Mouse (Mus musculus) G1E (cell line): Measurements from ENCODE around the gene Cd300e. TPM values are rescaled to one million over a fixed set of nuclear protein-coding genes. Genes with fewer than 3 reads are reported as not detected.

Experiments used
- ATAC-seq: 2 replicates; pipeline ENCODE4 v1.8.0; 2016; ENCODE audit warnings: mild to moderate bottlenecking; ENCODE audit not compliant: insufficient number of reproducible peaks, poor library complexity, low FRiP score, severe bottlenecking; ENCODE audit errors: extremely low read depth
- DNase-seq: peaks from one replicate; pipeline ENCODE4 v3.0.0; 2012; ENCODE audit warnings: low spot score
- H3K27me3 ChIP-seq: 2 replicates; pipeline ENCODE4 v1.6.1; 2012; ENCODE audit warnings: mild to moderate bottlenecking, low read length, inconsistent platforms; ENCODE audit not compliant: insufficient read depth
- H3K36me3 ChIP-seq: replicated peaks from 2 replicates; pipeline ENCODE3; 2012; ENCODE audit warnings: mild to moderate bottlenecking, inconsistent platforms
- H3K4me1 ChIP-seq: 2 replicates; pipeline ENCODE4 v1.6.1; 2012; ENCODE audit warnings: low read depth, low read length, inconsistent platforms, mixed read lengths; ENCODE audit not compliant: insufficient read depth
- H3K4me3 ChIP-seq: 2 replicates; pipeline ENCODE4 v1.5.1; 2012; ENCODE audit warnings: low read depth, mild to moderate bottlenecking, inconsistent platforms, low read length, moderate library complexity, mixed read lengths
- H3K9me3 ChIP-seq: replicated peaks from 2 replicates; pipeline ENCODE4 v1.6.1; 2012; ENCODE audit warnings: inconsistent platforms
- CTCF ChIP-seq: IDR thresholded peaks from 2 replicates; pipeline ENCODE4 v1.5.1; 2012; ENCODE audit warnings: low read depth, low read length, inconsistent platforms, mixed read lengths
- GATA1 ChIP-seq: IDR thresholded peaks from 2 replicates; pipeline ENCODE4 v1.6.1; 2012; ENCODE audit warnings: borderline replicate concordance, low read length, inconsistent platforms, mixed read lengths
- GATA2 ChIP-seq: IDR thresholded peaks from 2 replicates; pipeline ENCODE4 v1.6.1; 2012; ENCODE audit warnings: low read depth, low read length, inconsistent platforms, borderline replicate concordance
- POLR2AphosphoS5 ChIP-seq: IDR thresholded peaks from 2 replicates; pipeline ENCODE4 v1.6.1; 2012; ENCODE audit warnings: low read depth, low read length, inconsistent platforms; ENCODE audit not compliant: insufficient replicate concordance
- TAL1 ChIP-seq: conservative IDR thresholded peaks from 2 replicates; pipeline ENCODE4 v1.6.1; 2012; ENCODE audit warnings: low read depth, low read length, inconsistent platforms, mixed read lengths
- polyA plus RNA-seq: library from polyadenylated mRNA; stranded (reverse); fragments of >175 nt; gene quantifications from 2 replicates; pipeline ENCODE4 v1.2.3, GENCODE M21; 2012
- total RNA-seq, 2 experiments: library from RNA; stranded (forward) in 1 of 2; stranded (reverse) in 1 of 2; fragments of 200-1000 nt in 1 of 2; fragments of >200 nt in 1 of 2; fragmentation: Nextera tagmentation in 1 of 2; gene quantifications; 2 replicates each; pipeline ENCODE4 v1.2.3; 2014 to 2017

Gene Cd300e
- total RNA-seq (2014; fragmentation: Nextera tagmentation) (not detected in 2 replicates), total RNA-seq (2017) (not detected in 2 replicates), polyA plus RNA-seq (not detected in 2 replicates)

DNA sequence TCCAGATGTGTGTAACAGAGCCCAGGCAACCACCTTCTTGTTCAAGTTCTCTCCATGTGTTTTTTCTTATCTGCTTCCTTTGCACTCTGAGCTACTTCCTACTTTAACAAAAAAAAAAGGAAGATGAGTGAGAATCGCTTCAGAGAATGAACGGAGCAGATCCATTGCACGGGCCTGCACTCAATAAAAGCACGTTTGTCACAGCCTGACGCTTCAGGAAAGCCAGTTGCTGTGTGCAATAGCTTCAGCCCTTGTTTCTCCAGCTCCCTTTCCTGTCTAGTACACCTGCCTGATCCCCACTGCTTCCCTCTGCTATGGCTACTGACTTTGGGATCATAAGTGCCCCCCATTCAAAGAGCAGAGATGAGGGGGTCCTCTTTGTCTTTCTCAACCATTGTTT is at the start of gene Cd300e:
Gene Cd300e (minus strand): TSS at position 101 of the 400 bp plus-strand sequence.
- no peak for TF ChIP-seq GATA2
- no peak for TF ChIP-seq POLR2AphosphoS5
- TF ChIP-seq GATA1 = no peak
- no peak for TF ChIP-seq TAL1
- TF ChIP-seq CTCF = no peak
- Histone ChIP-seq H3K36me3 (no peaks in the 10 kb centered on the region), H3K4me1 (no peaks in the 10 kb centered on the region), H3K9me3 (0 out of 2 replicates have a peak, but pooled peaks cover 8% of the 10 kb centered on the region), H3K4me3 (no peak within 1 kb of the TSS), H3K27me3 (no peaks in the 10 kb centered on the region)
- DNase-seq (no peak), ATAC-seq (no peak)

DNA sequence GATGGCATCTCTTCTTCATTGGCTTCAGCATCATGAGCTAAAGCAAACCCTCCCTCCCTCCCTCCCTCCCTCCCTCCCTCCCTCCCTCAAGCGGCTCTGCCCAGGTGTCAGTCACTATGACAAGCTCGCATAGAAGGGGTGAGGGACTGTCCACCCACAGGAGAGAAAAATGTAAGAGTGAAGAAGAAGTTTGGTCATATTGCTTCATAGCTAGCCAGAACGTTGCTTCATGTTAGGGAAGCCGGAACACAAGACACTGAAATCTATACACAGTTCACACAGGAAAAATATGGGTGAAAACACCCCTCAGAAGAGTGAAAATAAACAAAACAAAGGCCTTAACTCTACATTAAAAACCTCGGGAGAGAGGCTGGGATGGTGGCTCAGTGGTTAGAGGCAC is 48.3 kb upstream of the Cd300e start:
- ATAC-seq (no peak), DNase-seq (no peak)
- H3K4me1 ChIP-seq = no peaks in the 10 kb centered on the region
- no peaks in the 10 kb centered on the region; the same call in 1 of the 2 replicates for H3K27me3 ChIP-seq
- TF ChIP-seq POLR2AphosphoS5 (no peak), CTCF (no peak), TAL1 (no peak), GATA1 (no peak), GATA2 (no peak)
- no peak overlapping the region for H3K4me3 ChIP-seq
- peaks cover 4% of the 10 kb centered on the region; the same call in 1 of the 2 replicates for H3K9me3 ChIP-seq
- H3K36me3 ChIP-seq = no peaks in the 10 kb centered on the region

DNA sequence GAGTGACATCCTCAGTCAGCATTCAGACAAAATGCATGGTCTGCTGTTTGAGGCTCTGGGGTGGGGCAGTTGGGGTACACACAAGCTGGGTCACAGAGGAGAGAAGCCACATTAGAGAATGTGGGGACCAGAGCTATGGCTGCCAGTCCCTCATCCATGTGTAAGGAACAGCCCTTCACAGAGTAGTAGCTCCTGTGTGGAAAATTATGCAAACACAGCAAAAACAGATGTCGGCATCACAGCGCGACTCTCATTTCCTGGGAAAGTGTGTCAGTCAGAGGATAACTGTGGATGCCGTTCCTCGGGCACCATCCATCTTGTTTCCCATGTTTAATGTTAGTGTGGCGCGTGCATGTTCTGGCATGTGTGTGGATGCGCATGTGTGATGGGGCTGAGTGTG is 46.2 kb upstream of the Cd300e start:
- Histone ChIP-seq H3K27me3 (peaks cover 4% of the 10 kb centered on the region), H3K36me3 (no peaks in the 10 kb centered on the region), H3K4me3 (no peak overlapping the region), H3K4me1 (no peaks in the 10 kb centered on the region), H3K9me3 (peaks cover 7% of the 10 kb centered on the region)
- no peak for DNase-seq
- no peak for ATAC-seq
- TF ChIP-seq GATA2 = no peak
- no peak for TF ChIP-seq POLR2AphosphoS5
- no peak for TF ChIP-seq TAL1
- TF ChIP-seq CTCF = no peak
- TF ChIP-seq GATA1 = no peak

DNA sequence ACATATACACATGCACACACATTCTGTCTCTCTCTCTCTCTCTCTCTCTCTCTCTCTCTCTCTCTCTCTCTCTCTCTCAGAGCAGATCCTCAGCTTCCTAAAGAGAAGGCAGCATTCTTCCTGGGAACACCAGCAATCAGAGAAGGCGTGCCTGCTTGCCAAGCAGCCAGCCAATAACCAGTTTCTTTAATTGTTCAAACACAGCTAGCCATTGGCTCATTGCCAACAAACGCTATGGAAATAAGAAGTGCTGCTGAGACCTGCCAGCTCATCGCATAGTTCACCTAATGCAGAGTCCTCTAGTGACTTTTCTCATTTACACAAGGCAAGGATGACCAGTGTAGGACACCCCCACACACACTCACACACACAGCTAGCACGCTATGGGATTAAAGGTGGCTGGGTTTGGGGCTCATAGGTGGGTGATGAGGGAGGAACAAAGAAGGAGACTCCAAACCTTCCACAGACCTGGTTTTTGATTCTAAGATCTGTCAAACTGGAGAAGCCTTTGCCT is 45.5 kb upstream of the Cd300e start:
- no peak for ATAC-seq
- no peak for DNase-seq
- Histone ChIP-seq H3K4me3 (no peak overlapping the region), H3K9me3 (peaks cover 7% of the 10 kb centered on the region), H3K36me3 (no peaks in the 10 kb centered on the region), H3K4me1 (no peaks in the 10 kb centered on the region), H3K27me3 (peaks cover 4% of the 10 kb centered on the region)
- no peak for TF ChIP-seq CTCF
- TF ChIP-seq POLR2AphosphoS5 = no peak
- no peak for TF ChIP-seq GATA1
- TF ChIP-seq GATA2 = no peak
- no peak for TF ChIP-seq TAL1

GRCm38 (mm10) chr11:115106638-115107037 is 44.7 kb upstream of the Cd300e start:
- TF ChIP-seq CTCF (no peak), POLR2AphosphoS5 (no peak), GATA2 (no peak), GATA1 (no peak), TAL1 (no peak)
- no peaks in the 10 kb centered on the region for H3K36me3 ChIP-seq
- H3K27me3 ChIP-seq = peaks cover 4% of the 10 kb centered on the region
- DNase-seq (no peak), ATAC-seq (no peak)
- no peaks in the 10 kb centered on the region for H3K4me1 ChIP-seq
- peaks cover 7% of the 10 kb centered on the region for H3K9me3 ChIP-seq
- H3K4me3 ChIP-seq = no peak overlapping the region

DNA sequence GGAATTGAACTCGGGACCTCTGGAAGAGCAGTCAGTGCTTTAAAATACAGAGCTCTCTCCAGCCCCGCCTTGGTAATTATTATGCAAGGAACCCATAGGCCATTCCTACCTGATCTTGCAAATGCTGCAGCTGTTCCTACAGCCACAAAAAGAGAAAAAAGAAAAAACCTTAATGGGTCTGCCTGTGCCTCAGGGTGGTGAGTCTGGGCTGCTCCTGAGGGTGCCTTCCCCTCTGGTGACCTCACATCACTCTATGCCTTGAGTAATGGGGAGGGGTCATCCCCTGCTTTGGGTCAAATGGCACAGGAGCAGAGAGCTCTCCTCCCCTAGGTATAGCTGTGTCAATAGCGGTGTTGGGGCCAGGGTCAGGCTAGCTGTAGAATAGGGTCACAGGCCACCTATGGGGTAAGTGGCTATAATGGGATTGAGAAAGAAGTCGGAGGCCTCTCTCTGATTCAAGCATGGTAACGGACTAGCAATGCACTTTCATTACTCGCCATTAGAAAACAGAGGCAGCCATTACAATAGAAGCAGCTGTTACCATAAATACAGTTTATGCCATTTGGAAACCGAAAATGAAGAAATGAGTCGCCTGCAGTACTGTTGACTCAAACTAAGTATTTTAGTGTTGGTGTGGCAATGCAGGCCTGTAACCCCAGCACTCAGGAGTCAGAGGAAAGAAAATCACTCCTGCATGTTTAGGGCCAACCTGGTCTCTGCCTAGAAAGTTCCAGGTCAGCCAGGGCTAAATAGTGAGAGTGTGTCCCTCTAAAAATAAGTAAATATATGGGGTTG is 43.0 kb upstream of the Cd300e start:
- ATAC-seq = no peak
- H3K4me1 ChIP-seq = no peaks in the 10 kb centered on the region
- H3K4me3 ChIP-seq = no peak overlapping the region
- TF ChIP-seq CTCF (no peak), GATA1 (no peak), POLR2AphosphoS5 (no peak), TAL1 (no peak), GATA2 (no peak)
- H3K9me3 ChIP-seq = peaks cover 7% of the 10 kb centered on the region
- peaks cover 4% of the 10 kb centered on the region for H3K27me3 ChIP-seq
- no peaks in the 10 kb centered on the region for H3K36me3 ChIP-seq
- no peak for DNase-seq
